Mouse (Mus musculus): ENCODE data around the gene Hbq1b. TPM values are rescaled to one million over a fixed set of nuclear protein-coding genes. Genes with fewer than 3 reads are reported as not detected.

The Hbq1b gene
- polyA plus RNA-seq (2012; fragmentation: generic; extraction: Trizol), result not detected

DNA sequence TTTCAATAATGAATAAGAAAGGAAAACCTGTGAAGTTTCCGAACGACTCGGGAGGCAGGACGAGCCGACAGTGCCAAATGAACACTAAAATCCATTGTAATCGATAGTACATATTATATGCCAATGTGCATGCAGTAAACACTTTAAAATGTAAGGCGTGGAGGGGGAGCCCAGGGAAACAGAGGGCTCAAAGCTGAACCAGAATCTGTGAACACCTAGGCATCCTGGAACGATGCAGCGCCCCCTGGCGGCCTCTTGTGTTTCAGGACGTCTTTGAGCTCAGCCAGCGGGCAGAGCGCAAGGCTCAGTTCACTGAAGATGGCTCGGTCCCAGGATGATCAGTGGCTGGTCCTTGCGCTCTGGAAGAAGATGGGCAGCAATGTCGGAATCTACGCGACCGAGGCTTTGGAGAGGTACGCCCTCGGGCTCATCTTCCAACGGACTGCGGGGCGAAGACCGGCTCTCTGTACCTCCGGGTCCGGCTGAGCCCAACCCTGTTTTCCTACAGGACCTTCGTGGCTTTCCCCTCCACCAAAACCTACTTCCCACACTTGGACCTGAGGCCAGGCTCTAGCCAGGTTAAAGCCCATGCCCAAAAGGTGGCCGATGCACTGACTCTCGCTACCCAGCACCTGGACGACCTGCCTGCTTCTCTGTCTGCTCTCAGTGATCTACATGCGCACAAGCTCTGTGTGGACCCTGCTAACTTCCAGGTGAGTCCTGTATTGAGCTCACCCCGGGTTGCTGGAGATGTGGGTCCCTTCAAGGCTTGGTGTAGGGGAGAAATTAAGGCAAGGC is at the start of gene Hbq1b:
Hbq1b (plus strand) TSS at position 271 of the 798 bp plus-strand sequence.

GRCm38 (mm10) chr11:32267188-32267884 is 19.4 kb upstream of the Hbq1b start, which contains the start of gene Nprl3:
Nprl3 (minus strand) TSS chr11:32267707.

DNA sequence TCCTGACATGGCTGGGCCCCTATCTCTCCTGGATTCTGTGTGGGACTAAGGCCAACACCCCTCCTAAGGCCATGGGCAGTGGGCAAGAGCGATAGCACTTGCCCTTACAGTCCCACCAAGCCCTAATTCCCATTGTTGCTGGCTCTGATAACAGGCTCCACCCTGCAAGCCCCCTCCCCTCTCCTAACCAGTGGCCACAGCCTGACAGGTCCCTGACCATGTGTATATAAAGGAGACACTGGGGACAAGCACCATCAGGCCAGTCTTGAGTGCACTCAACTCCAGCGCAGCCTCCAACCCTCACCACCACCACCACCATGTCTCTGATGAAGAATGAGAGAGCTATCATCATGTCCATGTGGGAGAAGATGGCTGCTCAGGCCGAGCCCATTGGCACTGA is 10.4 kb upstream of the Hbq1b start, which contains the start of gene Hba-x:
Hba-x (plus strand) TSS at position 54 of the 400 bp plus-strand sequence.

DNA sequence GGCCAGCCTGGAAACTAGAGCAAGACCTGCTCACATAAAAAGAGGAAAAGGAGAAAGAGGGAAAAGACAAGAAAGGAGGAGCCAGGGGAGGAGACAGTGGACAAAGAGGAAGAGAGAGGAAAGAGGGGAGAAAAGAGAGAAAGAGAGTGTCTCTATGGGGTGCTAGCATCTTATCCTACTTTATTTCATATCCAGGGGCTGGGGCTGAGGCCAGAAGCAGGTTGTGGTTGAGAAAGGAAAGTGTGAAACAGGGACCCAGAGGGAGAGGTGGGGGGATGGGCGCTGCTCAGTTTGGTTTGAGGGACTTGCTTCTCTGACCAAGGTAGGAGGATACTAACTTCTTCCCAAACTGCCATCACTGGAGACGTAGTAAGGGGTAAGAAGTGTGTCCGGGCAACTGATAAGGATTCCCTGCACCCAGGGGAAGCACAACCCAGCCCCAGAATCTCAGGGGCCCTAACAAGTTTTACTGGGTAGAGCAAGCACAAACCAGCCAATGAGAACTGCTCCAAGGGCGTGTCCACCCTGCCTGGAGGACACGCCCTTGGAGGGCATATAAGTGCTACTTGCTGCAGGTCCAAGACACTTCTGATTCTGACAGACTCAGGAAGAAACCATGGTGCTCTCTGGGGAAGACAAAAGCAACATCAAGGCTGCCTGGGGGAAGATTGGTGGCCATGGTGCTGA is 3.5 kb upstream of the Hbq1b start, which contains the start of gene Hba-a1:
Hba-a1 (plus strand) TSS at position 421 of the 687 bp plus-strand sequence.

DNA sequence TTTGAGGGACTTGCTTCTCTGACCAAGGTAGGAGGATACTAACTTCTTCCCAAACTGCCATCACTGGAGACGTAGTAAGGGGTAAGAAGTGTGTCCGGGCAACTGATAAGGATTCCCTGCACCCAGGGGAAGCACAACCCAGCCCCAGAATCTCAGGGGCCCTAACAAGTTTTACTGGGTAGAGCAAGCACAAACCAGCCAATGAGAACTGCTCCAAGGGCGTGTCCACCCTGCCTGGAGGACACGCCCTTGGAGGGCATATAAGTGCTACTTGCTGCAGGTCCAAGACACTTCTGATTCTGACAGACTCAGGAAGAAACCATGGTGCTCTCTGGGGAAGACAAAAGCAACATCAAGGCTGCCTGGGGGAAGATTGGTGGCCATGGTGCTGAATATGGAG is 9.4 kb downstream of the Hbq1b start, which contains the start of gene Hba-a2:
Hba-a2 (plus strand) TSS at position 287 of the 400 bp plus-strand sequence.

DNA sequence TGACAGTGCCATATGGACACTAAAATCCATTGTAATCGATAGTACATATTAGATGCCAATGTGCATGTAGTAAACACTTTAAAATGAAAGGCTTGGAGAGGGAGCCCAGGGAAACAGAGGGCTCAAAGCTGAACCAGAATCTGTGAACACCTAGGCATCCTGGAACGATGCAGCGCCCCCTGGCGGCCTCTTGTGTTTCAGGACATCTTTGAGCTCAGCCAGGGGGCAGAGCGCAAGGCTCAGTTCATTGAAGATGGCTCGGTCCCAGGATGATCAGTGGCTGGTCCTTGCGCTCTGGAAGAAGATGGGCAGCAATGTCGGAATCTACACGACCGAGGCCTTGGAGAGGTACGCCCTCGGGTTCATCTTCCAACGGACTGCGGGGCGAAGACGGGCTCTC is 13.1 kb downstream of the Hbq1b start, which contains the start of gene Hbq1a:
Hbq1a (plus strand) TSS at position 205 of the 400 bp plus-strand sequence.

Other genes with a start within 250 kb of the Hbq1b start
- under 1 TPM; 0.02 to 0.06 TPM for gene Il9r, start 86.7 kb upstream of the Hbq1b start, polyA plus RNA-seq (2012; fragmentation: generic; extraction: Trizol)
- gene Snrnp25, start 81.5 kb upstream of the Hbq1b start, polyA plus RNA-seq (2012; fragmentation: generic; extraction: Trizol), result 100 to 1,000 TPM in 1 of 2 experiments, 10 to 100 TPM in 1; 76.3 to 132 TPM
- gene Rhbdf1, start 64.7 kb upstream of the Hbq1b start, polyA plus RNA-seq (2012; fragmentation: generic; extraction: Trizol), result 10 to 100 TPM; 30.1 to 67.3 TPM
- gene Mpg, start 60.5 kb upstream of the Hbq1b start, polyA plus RNA-seq (2012; fragmentation: generic; extraction: Trizol), result 10 to 100 TPM; 17.6 to 32.0 TPM
- gene Nprl3, start 19.3 kb upstream of the Hbq1b start, polyA plus RNA-seq (2012; fragmentation: generic; extraction: Trizol), result 10 to 100 TPM; 15.6 to 35.0 TPM
- gene Hba-x, start 10.6 kb upstream of the Hbq1b start, polyA plus RNA-seq (2012; fragmentation: generic; extraction: Trizol), result not detected
- gene Hba-a1, start 3.5 kb upstream of the Hbq1b start, polyA plus RNA-seq (2012; fragmentation: generic; extraction: Trizol), result 1 to 10 TPM in 1 of 2 experiments, under 1 TPM in 1; 0.85 to 5.6 TPM
- under 1 TPM in 1 of 2 experiments, not detected in 1; 0.39 TPM for gene Hba-a2, start 9.5 kb downstream of the Hbq1b start, polyA plus RNA-seq (2012; fragmentation: generic; extraction: Trizol)
- not detected for gene Hbq1a, start 13.1 kb downstream of the Hbq1b start, polyA plus RNA-seq (2012; fragmentation: generic; extraction: Trizol)
- gene Sh3pxd2b, start 60.9 kb downstream of the Hbq1b start, polyA plus RNA-seq (2012; fragmentation: generic; extraction: Trizol), result 10 to 100 TPM in 1 of 2 experiments, 1 to 10 TPM in 1; 9.7 to 47.5 TPM
- 10 to 100 TPM in 1 of 2 experiments, 1 to 10 TPM in 1; 2.9 to 26.7 TPM for gene Ubtd2, start 168.4 kb downstream of the Hbq1b start, polyA plus RNA-seq (2012; fragmentation: generic; extraction: Trizol)
- under 1 TPM; 0.05 to 0.12 TPM for gene Efcab9, start 245.1 kb downstream of the Hbq1b start, polyA plus RNA-seq (2012; fragmentation: generic; extraction: Trizol)
- 1 to 10 TPM; 1.9 to 7.0 TPM for gene Stk10, start 246.3 kb downstream of the Hbq1b start, polyA plus RNA-seq (2012; fragmentation: generic; extraction: Trizol)

Data from C3H10T1/2 (cell line).